In the genomic region with DNA sequence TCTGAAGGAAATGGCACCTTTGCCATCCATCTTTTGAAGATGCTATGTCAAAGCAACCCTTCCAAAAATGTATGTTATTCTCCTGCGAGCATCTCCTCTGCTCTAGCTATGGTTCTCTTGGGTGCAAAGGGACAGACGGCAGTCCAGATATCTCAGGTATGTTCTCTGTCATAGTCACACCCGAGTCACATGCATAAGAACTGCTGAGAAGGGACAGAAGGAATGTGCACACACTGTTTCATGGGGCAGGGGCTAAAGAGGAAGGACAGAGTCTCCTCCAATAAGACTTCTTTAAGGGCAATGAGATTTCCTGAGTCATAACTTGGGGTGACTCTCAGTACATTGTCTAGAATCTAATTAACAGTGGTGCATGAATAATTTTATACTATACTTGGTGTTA, we compare ENCODE assay signal across 20 mouse cellular contexts. TPM values are rescaled to one million over a fixed set of nuclear protein-coding genes. Genes with fewer than 3 reads are reported as not detected.
DNase-seq lines count a peak whose midpoint lies in the region; ATAC-seq and TF ChIP-seq lines count a peak whose summit lies in the region.
"Had no signal": no experiment of that assay in that cellular context is flagged by ENCODE, and none has a peak within 500 bp of the region (broad histone marks: within the 10 kb centered on the region; RNA-seq: fewer than 3 reads in every experiment).

No protein-coding gene starts in this region.

- peaks cover 10% of the 10 kb centered on the region for H3K4me1 ChIP-seq in heart, adult 2 months (ENCODE audit: control insufficient read depth, insufficient read depth, low read length)
- peaks cover 26% of the 10 kb centered on the region for H3K4me1 ChIP-seq in lung, embryonic 15.5 days
- peaks cover 12% of the 10 kb centered on the region for H3K4me1 ChIP-seq in lung, adult 2 months (ENCODE audit: control insufficient read depth, insufficient read depth, low read length)
- peaks cover 5% of the 10 kb centered on the region for H3K4me1 ChIP-seq in thymus, adult 2 months (replicated peaks; ENCODE audit: control insufficient read depth, insufficient read depth, low read length)

- 82% methylated on average over 3 of the region's 3 CpGs for WGBS in heart, adult 2 months
- 66% methylated on average over 3 of the region's 3 CpGs for WGBS in lung, embryonic 15.5 days
- WGBS in lung, adult 2 months, result 72% methylated on average over 3 of the region's 3 CpGs
- over 99% methylated on average over 3 of the region's 3 CpGs for WGBS in thymus, adult 2 months

- intact Hi-C loops in heart, adult 2 months (cut with DNase I), result loop anchor here (10.0 kb wide), 1 partner anchor 202 kb away; a partner anchor contains a TSS

- H3K27ac ChIP-seq in heart, adult 2 months, result no peak overlapping the region
- no peak overlapping the region for H3K27ac ChIP-seq in lung, embryonic 15.5 days
- no peak overlapping the region for H3K27ac ChIP-seq in thymus, adult 2 months (ENCODE audit: control insufficient read depth, insufficient read depth, low read length)
- H3K27ac ChIP-seq: embryonic facial prominence, embryonic 10.5 days; embryonic facial prominence, embryonic 12.5 days; forebrain, embryonic 13.5 days; forebrain, embryonic 15.5 days had no signal

- H3K9ac ChIP-seq in heart, adult 2 months (ENCODE audit: low read depth, low read length), result no peak overlapping the region
- H3K9ac ChIP-seq in lung, embryonic 15.5 days, result no peak overlapping the region
- H3K9ac ChIP-seq: embryonic facial prominence, embryonic 12.5 days; forebrain, embryonic 13.5 days; forebrain, embryonic 15.5 days; forebrain, postnatal 0 days had no signal

- TF ChIP-seq CTCF in heart, adult 2 months (IDR thresholded peaks at IDR 0.05), result no peak
- TF ChIP-seq CTCF in lung, adult 2 months (IDR thresholded peaks at IDR 0.05; ENCODE audit: insufficient read depth, low read length), result no peak
- TF ChIP-seq CTCF in thymus, adult 2 months (IDR thresholded peaks at IDR 0.05; ENCODE audit: borderline replicate concordance, control insufficient read depth, extremely low read depth, insufficient read depth, low read length, poor library complexity), result no peak

- no peak for TF ChIP-seq EP300 in heart, adult 2 months (IDR thresholded peaks at IDR 0.05; ENCODE audit: insufficient read depth, low read depth, low read length)

- no peaks in the 10 kb centered on the region for H3K79me2 ChIP-seq in heart, adult 2 months (replicated peaks; ENCODE audit: control insufficient read depth, insufficient read depth, low read length)

- no peak overlapping the region for H3K4me3 ChIP-seq in heart, adult 2 months
- no peak overlapping the region for H3K4me3 ChIP-seq in lung, embryonic 15.5 days
- no peak overlapping the region for H3K4me3 ChIP-seq in lung, adult 2 months (replicated peaks; ENCODE audit: extremely low read depth, low read depth, low read length)
- H3K4me3 ChIP-seq in thymus, adult 2 months (ENCODE audit: control insufficient read depth, insufficient read depth, low read length), result no peak overlapping the region
- H3K4me3 ChIP-seq: embryonic facial prominence, embryonic 10.5 days; embryonic facial prominence, embryonic 12.5 days; forebrain, embryonic 13.5 days; forebrain, embryonic 15.5 days had no signal

- TF ChIP-seq POLR2A in heart, adult 2 months (IDR thresholded peaks at IDR 0.05; ENCODE audit: insufficient read depth, low read depth, low read length), result no peak
- TF ChIP-seq POLR2A in lung, adult 2 months (IDR thresholded peaks at IDR 0.05; ENCODE audit: borderline replicate concordance, extremely low read depth, low read depth, low read length), result no peak
- TF ChIP-seq POLR2A in thymus, adult 2 months (IDR thresholded peaks at IDR 0.05; ENCODE audit: control insufficient read depth, extremely low read depth, insufficient read depth, low read length, poor library complexity), result no peak

- H3K36me3 ChIP-seq in heart, adult 2 months (ENCODE audit: control insufficient read depth, insufficient read depth, low read length), result peaks cover 18% of the 10 kb centered on the region
- H3K36me3 ChIP-seq in lung, embryonic 15.5 days, result peaks cover 14% of the 10 kb centered on the region
- H3K36me3 ChIP-seq in thymus, adult 2 months (ENCODE audit: control insufficient read depth, insufficient read depth, low read length), result 0 out of 2 replicates have a peak, but pooled peaks cover 6% of the 10 kb centered on the region
- H3K36me3 ChIP-seq: embryonic facial prominence, embryonic 10.5 days; embryonic facial prominence, embryonic 12.5 days; forebrain, embryonic 15.5 days had no signal

- ATAC-seq in lung, embryonic 15.5 days (ENCODE audit: borderline replicate concordance, extremely low read depth, low FRiP score, low TSS enrichment), result no peak
- ATAC-seq: activated CD4-positive, CD25-positive, alpha-beta regulatory T cell, adult 4 months; forebrain, embryonic 13.5 days; forebrain, embryonic 15.5 days; forebrain, postnatal 0 days had no signal

- DNase-seq in heart, adult 11 months, result peak; percentile 72
- DNase-seq in heart, adult 2 months, result no peak
- DNase-seq in lung, adult 2 months, result no peak
- DNase-seq in ZHBTc4 (ENCODE audit: low read depth, low spot score), result peak; percentile 2
- no peak for DNase-seq in thymus, adult 2 months
- DNase-seq: adrenal gland, adult 8-10 months; adrenal gland, postnatal 14 days; adrenal gland, postnatal 36 days; cerebellum, adult 11-12 months; cerebellum, adult 2 months; cerebellum, adult 9-10 months; cerebellum, postnatal 10 days; cerebellum, postnatal 25 days; forebrain, postnatal 0 days had no signal

- H3K9me3 ChIP-seq in lung, embryonic 15.5 days, result no peaks in the 10 kb centered on the region
- H3K9me3 ChIP-seq: embryonic facial prominence, embryonic 10.5 days; embryonic facial prominence, embryonic 12.5 days; forebrain, embryonic 13.5 days; forebrain, embryonic 15.5 days had no signal

- no peaks in the 10 kb centered on the region for H3K27me3 ChIP-seq in heart, adult 2 months (ENCODE audit: control insufficient read depth, insufficient read depth, low read length)
- H3K27me3 ChIP-seq in lung, embryonic 15.5 days, result no peaks in the 10 kb centered on the region
- no peaks in the 10 kb centered on the region for H3K27me3 ChIP-seq in thymus, adult 2 months (ENCODE audit: control insufficient read depth, insufficient read depth, low read length)
- H3K27me3 ChIP-seq: embryonic facial prominence, embryonic 12.5 days; forebrain, embryonic 13.5 days; forebrain, embryonic 15.5 days had no signal

- peak overlapping the region; percentile 63; the same call in 1 of the 2 replicates for H3K4me2 ChIP-seq in lung, embryonic 15.5 days
- H3K4me2 ChIP-seq: embryonic facial prominence, embryonic 12.5 days; forebrain, embryonic 13.5 days; forebrain, embryonic 15.5 days had no signal

RNA-seq across cellular contexts. Expression of a gene that starts 3.5 kb away (rescaled TPM):
- total RNA-seq in heart, adult 2 months (2021), result 1 to 10 TPM; 8.6 to 9.3 TPM
- 6.0 and 11.9 TPM in 2 replicates for polyA plus RNA-seq in heart, adult 2 months (2012; rRNA removed)
- polyA plus RNA-seq in lung, embryonic 15.5 days (2015; fragmentation: Nextera tagmentation; extraction: Ambion mirVana), result 32.3 and 36.3 TPM in 2 replicates
- 17.4 and 29.1 TPM in 2 replicates for polyA plus RNA-seq in lung, adult 2 months (2012; rRNA removed)
- polyA plus RNA-seq in thymus, adult 2 months (2012; rRNA removed), result 8.6 and 11.4 TPM in 2 replicates

RNA-seq across cellular contexts. Expression of a gene that starts 20.7 kb away (rescaled TPM):
- under 1 TPM in 1 of 2 experiments, not detected in 1; 0.18 TPM for total RNA-seq in heart, adult 2 months (2021)
- polyA plus RNA-seq in heart, adult 2 months (2012; rRNA removed), result 0.20 and 0.47 TPM in 2 replicates
- polyA plus RNA-seq in lung, embryonic 15.5 days (2015; fragmentation: Nextera tagmentation; extraction: Ambion mirVana), result 0.15 and 0.19 TPM in 2 replicates
- 0.21 and 0.32 TPM in 2 replicates for polyA plus RNA-seq in lung, adult 2 months (2012; rRNA removed)
- polyA plus RNA-seq in thymus, adult 2 months (2012; rRNA removed), result 0.32 and 0.34 TPM in 2 replicates
- polyA plus RNA-seq: embryonic facial prominence, embryonic 10.5 days had no signal

RNA-seq across cellular contexts. Expression of a gene that starts 41.5 kb away (rescaled TPM):
- total RNA-seq in heart, adult 2 months (2021), result 10 to 100 TPM; 26.3 to 33.1 TPM
- polyA plus RNA-seq in heart, adult 2 months (2012; rRNA removed), result 21.6 and 30.3 TPM in 2 replicates
- polyA plus RNA-seq in lung, embryonic 15.5 days (2015; fragmentation: Nextera tagmentation; extraction: Ambion mirVana), result 34.5 and 34.6 TPM in 2 replicates
- polyA plus RNA-seq in lung, adult 2 months (2012; rRNA removed), result 28.5 and 32.4 TPM in 2 replicates
- 11.9 and 15.9 TPM in 2 replicates for polyA plus RNA-seq in thymus, adult 2 months (2012; rRNA removed)

Comparison
In these comparisons a context has a peak if more than half of its experiments do, and no peak if none do; other contexts are left out.
1. DNase-seq: peak in heart, adult 11 months (single experiment) and ZHBTc4 (single experiment); none in heart, adult 2 months (0 of 2), lung, adult 2 months (single experiment) and thymus, adult 2 months (single experiment).